Mouse (Mus musculus) G1E (cell line): ENCODE measurements around the gene Deup1. TPM values are rescaled to one million over a fixed set of nuclear protein-coding genes. Genes with fewer than 3 reads are reported as not detected.

Experiments used
- ATAC-seq: 2 replicates; pipeline ENCODE4 v1.8.0; 2016; ENCODE audit warnings: mild to moderate bottlenecking; ENCODE audit not compliant: insufficient number of reproducible peaks, poor library complexity, low FRiP score, severe bottlenecking; ENCODE audit errors: extremely low read depth
- DNase-seq: peaks from one replicate; pipeline ENCODE4 v3.0.0; 2012; ENCODE audit warnings: low spot score
- H3K27me3 ChIP-seq: 2 replicates; pipeline ENCODE4 v1.6.1; 2012; ENCODE audit warnings: mild to moderate bottlenecking, low read length, inconsistent platforms; ENCODE audit not compliant: insufficient read depth
- H3K36me3 ChIP-seq: replicated peaks from 2 replicates; pipeline ENCODE3; 2012; ENCODE audit warnings: mild to moderate bottlenecking, inconsistent platforms
- H3K4me1 ChIP-seq: 2 replicates; pipeline ENCODE4 v1.6.1; 2012; ENCODE audit warnings: low read depth, low read length, inconsistent platforms, mixed read lengths; ENCODE audit not compliant: insufficient read depth
- H3K4me3 ChIP-seq: 2 replicates; pipeline ENCODE4 v1.5.1; 2012; ENCODE audit warnings: low read depth, mild to moderate bottlenecking, inconsistent platforms, low read length, moderate library complexity, mixed read lengths
- H3K9me3 ChIP-seq: replicated peaks from 2 replicates; pipeline ENCODE4 v1.6.1; 2012; ENCODE audit warnings: inconsistent platforms
- CTCF ChIP-seq: IDR thresholded peaks from 2 replicates; pipeline ENCODE4 v1.5.1; 2012; ENCODE audit warnings: low read depth, low read length, inconsistent platforms, mixed read lengths
- GATA1 ChIP-seq: IDR thresholded peaks from 2 replicates; pipeline ENCODE4 v1.6.1; 2012; ENCODE audit warnings: borderline replicate concordance, low read length, inconsistent platforms, mixed read lengths
- GATA2 ChIP-seq: IDR thresholded peaks from 2 replicates; pipeline ENCODE4 v1.6.1; 2012; ENCODE audit warnings: low read depth, low read length, inconsistent platforms, borderline replicate concordance
- POLR2AphosphoS5 ChIP-seq: IDR thresholded peaks from 2 replicates; pipeline ENCODE4 v1.6.1; 2012; ENCODE audit warnings: low read depth, low read length, inconsistent platforms; ENCODE audit not compliant: insufficient replicate concordance
- TAL1 ChIP-seq: conservative IDR thresholded peaks from 2 replicates; pipeline ENCODE4 v1.6.1; 2012; ENCODE audit warnings: low read depth, low read length, inconsistent platforms, mixed read lengths
- polyA plus RNA-seq: library from polyadenylated mRNA; stranded (reverse); fragments of >175 nt; gene quantifications from 2 replicates; pipeline ENCODE4 v1.2.3, GENCODE M21; 2012
- total RNA-seq, 2 experiments: library from RNA; stranded (forward) in 1 of 2; stranded (reverse) in 1 of 2; fragments of 200-1000 nt in 1 of 2; fragments of >200 nt in 1 of 2; fragmentation: Nextera tagmentation in 1 of 2; gene quantifications; 2 replicates each; pipeline ENCODE4 v1.2.3; 2014 to 2017

Gene Deup1
- total and polyA plus RNA-seq, 3 experiments: 0.11 TPM; not detected in 2

DNA sequence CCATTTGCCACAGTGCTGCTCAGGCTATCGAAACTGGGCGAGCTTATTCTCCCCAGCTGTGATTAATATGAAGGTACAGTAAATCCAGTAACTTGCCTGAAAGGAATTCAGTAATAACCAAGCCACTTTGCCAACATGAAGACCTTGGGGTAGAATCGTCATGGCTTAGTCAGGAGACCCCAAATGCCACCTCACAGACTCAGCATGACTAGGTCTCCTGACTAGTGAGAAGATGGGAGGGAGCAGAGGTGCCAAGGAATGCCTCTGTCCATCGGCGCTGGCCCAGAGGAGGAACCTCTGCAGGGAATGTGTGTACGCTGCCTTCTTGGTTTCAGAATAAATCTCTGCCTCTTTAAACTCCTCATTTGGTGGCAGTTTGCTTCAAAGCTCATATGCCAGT, 104.1 kb downstream of the Deup1 start:
- TF ChIP-seq CTCF: no peak
- no peak for TF ChIP-seq TAL1
- TF ChIP-seq POLR2AphosphoS5: no peak
- Histone ChIP-seq H3K4me3 (no peak overlapping the region), H3K9me3 (no peaks in the 10 kb centered on the region), H3K27me3 (no peaks in the 10 kb centered on the region), H3K36me3 (no peaks in the 10 kb centered on the region), H3K4me1 (no peaks in the 10 kb centered on the region)
- DNase-seq: no peak
- ATAC-seq: no peak

DNA sequence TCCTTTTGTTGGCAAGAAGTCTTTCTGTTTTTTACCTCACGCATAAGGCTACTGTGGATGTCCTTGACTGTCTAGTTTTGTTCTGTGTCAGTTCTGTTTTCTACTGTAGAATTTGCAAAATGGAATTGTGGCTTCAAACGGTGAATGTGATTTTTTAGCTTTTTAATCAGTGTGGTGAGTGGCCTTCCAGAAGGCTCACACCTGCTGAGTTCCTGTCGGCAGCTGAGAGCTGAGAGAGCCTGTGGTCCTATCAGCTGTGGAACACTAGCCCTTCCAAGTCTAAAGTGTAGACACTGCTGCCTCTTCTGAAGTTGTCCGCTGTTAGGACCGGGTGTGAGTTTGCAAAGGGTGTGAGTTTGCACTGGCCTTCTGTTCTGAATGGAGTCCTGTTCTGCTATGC, 104.8 kb downstream of the Deup1 start:
- DNase-seq: no peak
- ATAC-seq: no peak
- TF ChIP-seq TAL1: no peak
- no peak for TF ChIP-seq GATA2
- no peak for TF ChIP-seq POLR2AphosphoS5
- TF ChIP-seq CTCF: no peak
- TF ChIP-seq GATA1: no peak
- no peaks in the 10 kb centered on the region for H3K4me1 ChIP-seq
- H3K9me3 ChIP-seq: no peaks in the 10 kb centered on the region
- H3K27me3 ChIP-seq: no peaks in the 10 kb centered on the region
- no peaks in the 10 kb centered on the region for H3K36me3 ChIP-seq
- H3K4me3 ChIP-seq: no peak overlapping the region

DNA sequence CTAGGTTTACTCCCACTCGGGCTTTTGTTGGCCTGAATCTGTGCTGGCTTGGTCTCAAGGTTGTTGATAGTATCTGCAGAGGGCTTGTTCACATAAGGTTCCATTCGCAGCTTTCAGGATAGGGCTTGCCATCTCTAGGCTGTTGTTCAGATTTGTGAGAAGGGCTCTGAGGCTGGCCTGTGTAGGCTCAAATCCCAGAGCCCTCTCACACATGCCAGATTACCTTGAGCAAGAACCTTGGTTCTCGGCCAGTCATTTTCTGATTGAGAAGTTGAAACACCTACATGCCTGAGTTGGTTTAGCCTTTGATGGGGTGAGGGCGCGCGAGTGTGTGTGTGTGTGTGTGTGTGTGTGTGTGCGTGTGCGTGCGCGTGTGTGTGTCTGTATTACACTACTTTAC, 105.4 kb downstream of the Deup1 start:
- no peak for ATAC-seq
- Histone ChIP-seq H3K9me3 (no peaks in the 10 kb centered on the region), H3K4me3 (no peak overlapping the region), H3K36me3 (no peaks in the 10 kb centered on the region), H3K27me3 (no peaks in the 10 kb centered on the region), H3K4me1 (no peaks in the 10 kb centered on the region)
- no peak for DNase-seq
- TF ChIP-seq POLR2AphosphoS5 (no peak), CTCF (no peak), GATA1 (no peak), GATA2 (no peak), TAL1 (no peak)

DNA sequence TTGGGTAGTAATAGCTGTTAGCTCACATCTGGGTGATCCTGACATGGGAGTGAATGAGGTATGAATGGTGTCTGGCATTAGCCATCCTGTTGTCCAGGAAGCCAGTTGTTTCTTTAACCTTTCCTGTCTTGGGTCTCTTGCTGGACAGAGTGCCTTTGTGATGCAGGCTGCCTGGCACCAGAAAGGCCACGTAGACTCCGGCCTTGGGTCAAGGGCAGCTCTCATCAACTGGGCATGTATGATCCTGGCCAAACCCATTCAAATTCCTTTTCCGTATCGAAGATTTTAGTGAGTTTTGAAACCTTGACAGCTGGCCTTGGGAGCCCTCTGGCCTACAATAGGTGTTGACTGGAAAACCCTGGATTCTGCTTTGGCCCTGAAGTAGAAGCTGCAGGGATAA, 109.8 kb downstream of the Deup1 start:
- Histone ChIP-seq H3K27me3 (no peaks in the 10 kb centered on the region), H3K4me1 (no peaks in the 10 kb centered on the region), H3K4me3 (no peak overlapping the region), H3K9me3 (no peaks in the 10 kb centered on the region), H3K36me3 (no peaks in the 10 kb centered on the region)
- ATAC-seq: no peak
- DNase-seq: no peak
- TF ChIP-seq CTCF: no peak
- TF ChIP-seq POLR2AphosphoS5: no peak
- no peak for TF ChIP-seq GATA2
- no peak for TF ChIP-seq TAL1
- TF ChIP-seq GATA1: no peak

DNA sequence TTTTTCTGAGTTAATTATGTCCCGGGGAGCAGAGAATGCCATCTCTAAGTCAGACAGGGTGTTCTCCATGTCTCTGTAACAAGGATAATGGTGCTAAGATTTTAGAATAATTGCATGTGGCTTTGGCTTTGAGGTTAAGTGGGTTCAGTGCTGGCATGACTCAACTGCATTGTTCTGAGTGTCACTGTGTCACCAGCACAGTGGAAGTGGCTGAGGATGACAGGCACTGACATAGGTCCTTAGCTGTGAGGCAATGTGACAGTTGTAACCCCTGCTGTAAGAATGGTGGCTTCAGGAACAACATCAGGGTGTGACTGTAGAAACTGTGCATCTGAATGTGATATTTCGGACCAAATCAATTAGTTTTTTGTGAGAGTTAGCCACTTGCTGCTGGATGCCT, 111.7 kb downstream of the Deup1 start:
- Histone ChIP-seq H3K27me3 (no peaks in the 10 kb centered on the region), H3K9me3 (no peaks in the 10 kb centered on the region), H3K4me1 (no peaks in the 10 kb centered on the region), H3K4me3 (no peak overlapping the region), H3K36me3 (no peaks in the 10 kb centered on the region)
- TF ChIP-seq CTCF (no peak), TAL1 (no peak)
- DNase-seq (no peak), ATAC-seq (no peak)

DNA sequence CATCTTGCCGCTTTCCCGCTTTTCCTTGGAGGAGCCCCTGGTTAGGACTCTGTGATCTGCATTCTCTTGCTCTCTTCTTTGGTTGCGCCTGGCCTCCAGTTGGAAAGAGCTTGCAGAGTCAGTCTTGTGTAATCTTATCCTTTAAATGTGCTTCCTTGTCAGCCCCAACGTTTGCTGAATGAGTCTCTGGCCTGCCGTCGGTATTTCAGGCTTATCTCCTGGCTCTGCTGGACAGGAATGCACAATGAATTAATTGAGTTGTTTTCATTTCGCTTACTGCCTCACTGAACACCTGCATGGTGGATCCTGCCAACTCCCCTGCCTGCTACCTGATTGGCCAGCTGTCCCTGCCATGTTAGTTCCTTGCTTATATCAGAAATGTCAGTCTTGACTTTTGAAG, 114.8 kb downstream of the Deup1 start:
- Histone ChIP-seq H3K4me3 (no peak overlapping the region), H3K27me3 (no peaks in the 10 kb centered on the region), H3K4me1 (no peaks in the 10 kb centered on the region), H3K36me3 (no peaks in the 10 kb centered on the region), H3K9me3 (no peaks in the 10 kb centered on the region)
- ATAC-seq (no peak), DNase-seq (no peak)
- TF ChIP-seq CTCF (no peak), POLR2AphosphoS5 (no peak), GATA1 (no peak), TAL1 (no peak), GATA2 (no peak)

DNA sequence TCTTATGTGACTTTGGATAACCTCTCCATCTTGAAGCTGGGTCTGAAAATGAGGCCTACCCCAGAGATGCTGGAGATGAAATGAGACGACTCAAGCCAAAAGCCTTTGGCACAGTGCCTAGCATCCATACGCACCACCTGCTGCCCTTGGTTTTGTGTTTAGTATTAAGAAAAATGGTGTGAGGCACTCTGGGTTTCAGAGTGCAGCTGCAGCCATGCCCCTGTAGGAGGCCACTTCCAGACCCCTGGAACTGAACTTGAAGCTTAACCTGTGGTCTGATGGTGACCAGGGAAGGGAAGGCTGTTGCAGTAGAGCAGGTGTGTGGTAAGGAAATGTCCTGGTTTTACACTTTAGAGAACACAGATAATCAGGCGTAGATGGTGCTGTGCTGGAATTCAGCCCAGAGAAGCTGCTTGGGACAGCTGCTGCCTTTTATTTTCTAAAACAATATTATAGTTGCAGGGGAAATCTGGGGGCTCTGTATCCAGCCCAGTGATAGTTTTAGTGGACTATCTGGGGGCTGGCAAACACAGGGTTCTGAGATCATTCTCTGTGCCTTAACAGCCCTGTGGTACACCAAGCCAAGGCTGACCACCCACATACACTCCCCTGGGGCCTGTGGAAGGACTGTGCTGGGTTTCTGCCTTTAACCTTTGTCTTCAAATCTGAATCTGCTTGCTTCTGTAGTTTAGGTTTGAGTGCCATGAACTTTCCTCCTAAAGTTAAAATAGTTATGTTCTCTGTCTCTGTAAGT, 117.0 kb downstream of the Deup1 start:
- Histone ChIP-seq H3K27me3 (no peaks in the 10 kb centered on the region), H3K36me3 (no peaks in the 10 kb centered on the region), H3K9me3 (no peaks in the 10 kb centered on the region), H3K4me1 (no peaks in the 10 kb centered on the region), H3K4me3 (no peak overlapping the region)
- TF ChIP-seq CTCF (no peak), POLR2AphosphoS5 (no peak), TAL1 (no peak), GATA1 (no peak), GATA2 (no peak)
- no peak for ATAC-seq
- no peak for DNase-seq

Other genes starting within 250 kb of the Deup1 start
- not detected in 2 replicates for gene Smco4, start 134.5 kb downstream of the Deup1 start, total RNA-seq (2014; fragmentation: Nextera tagmentation)
- gene Smco4, start 134.5 kb downstream of the Deup1 start, total RNA-seq (2017): 0.44 and 0.58 TPM in 2 replicates
- not detected in 2 replicates for gene Smco4, start 134.5 kb downstream of the Deup1 start, polyA plus RNA-seq
- not detected in 2 replicates for gene Slc36a4, start 81.8 kb upstream of the Deup1 start, total RNA-seq (2014; fragmentation: Nextera tagmentation)
- under 0.01 and 0.05 TPM in 2 replicates for gene Slc36a4, start 81.8 kb upstream of the Deup1 start, total RNA-seq (2017)
- gene Slc36a4, start 81.8 kb upstream of the Deup1 start, polyA plus RNA-seq: not detected in 2 replicates
- not detected in 2 replicates for gene Mtnr1b, start 246.6 kb upstream of the Deup1 start, total RNA-seq (2014; fragmentation: Nextera tagmentation)
- gene Mtnr1b, start 246.6 kb upstream of the Deup1 start, total RNA-seq (2017): not detected in 2 replicates
- gene Mtnr1b, start 246.6 kb upstream of the Deup1 start, polyA plus RNA-seq: not detected in 2 replicates